Mouse (Mus musculus) heart, postnatal 0 days (tissue): ENCODE data around the gene Spock1. TPM values are rescaled to one million over a fixed set of nuclear protein-coding genes. Genes with fewer than 3 reads are reported as not detected.

ENCODE experiments used
- ATAC-seq: fragments of 200-750 bp; cut with Nextera tagmentation; 2 replicates; pipeline ENCODE4 v1.8.0; 2017; ENCODE audit warnings: low read depth, moderate number of reproducible peaks, moderate library complexity; ENCODE audit not compliant: insufficient read depth
- DNase-seq: peaks from one replicate; pipeline ENCODE4 v3.0.0-alpha.2; 2016; ENCODE audit warnings: low spot score
- H3K27ac ChIP-seq: fragments of 300-500 bp; sonication (generic); 2 replicates; pipeline ENCODE4 v1.5.1; 2014; ENCODE audit warnings: low read depth, mild to moderate bottlenecking
- H3K27me3 ChIP-seq: fragments of 300-500 bp; sonication (generic); 2 replicates; pipeline ENCODE4 v1.6.1; 2014; ENCODE audit warnings: low read length, mixed read lengths; ENCODE audit not compliant: control insufficient read depth, insufficient read depth
- H3K36me3 ChIP-seq: fragments of 300-500 bp; sonication (generic); replicated peaks from 2 replicates; pipeline ENCODE4 v1.6.1; 2014; ENCODE audit warnings: low read length, mixed read lengths; ENCODE audit not compliant: control insufficient read depth, insufficient read depth
- H3K4me1 ChIP-seq: fragments of 300-500 bp; sonication (generic); 2 replicates; pipeline ENCODE4 v1.6.1; 2014; ENCODE audit warnings: antibody characterized with exemption; ENCODE audit not compliant: control insufficient read depth, insufficient read depth
- H3K4me2 ChIP-seq: fragments of 300-500 bp; sonication (generic); 2 replicates; pipeline ENCODE4 v1.6.1; 2014; ENCODE audit warnings: low read depth, mild to moderate bottlenecking, low read length, moderate library complexity
- H3K4me3 ChIP-seq: fragments of 300-500 bp; sonication (generic); 2 replicates; pipeline ENCODE4 v1.5.1; 2014; ENCODE audit warnings: low read depth, low read length
- H3K9ac ChIP-seq: fragments of 300-500 bp; sonication (generic); replicated peaks from 2 replicates; pipeline ENCODE4 v1.6.1; 2014; ENCODE audit warnings: low read depth, low read length, mixed read lengths
- H3K9me3 ChIP-seq: fragments of 300-500 bp; sonication (generic); replicated peaks from 2 replicates; pipeline ENCODE4 v1.6.1; 2016; ENCODE audit warnings: low read length; ENCODE audit not compliant: control insufficient read depth
- CTCF ChIP-seq: IDR thresholded peaks from 2 replicates; pipeline ENCODE4 v1.5.1; 2016; ENCODE audit warnings: antibody characterized with exemption, control low read depth, low read depth
- EP300 ChIP-seq: IDR thresholded peaks from 2 replicates; pipeline ENCODE4 v1.6.1; 2016; ENCODE audit warnings: antibody characterized with exemption, low read depth
- WGBS: fragments of 180-500 bp; shearing (Covaris S2); extraction: QIAGEN DNeasy Blood & Tissue Kit; methylation state at CpG from one replicate; pipeline ENCODE4 v1.1.7; 2014; 5-methylcytosine and 5-hydroxymethylcytosine counted together
- polyA plus RNA-seq: library from polyadenylated mRNA; unstranded; fragments of >200 nt; fragmentation: Nextera tagmentation; extraction: Ambion mirVana; gene quantifications from 2 replicates; pipeline ENCODE4 v1.2.1, GENCODE M21; 2015
- total RNA-seq: library from RNA; depleted of rRNA; stranded (reverse); fragments of >200 nt; gene quantifications from 2 replicates; pipeline ENCODE4 v1.2.3, GENCODE M21; 2014; ENCODE audit warnings: low replicate concordance

The Spock1 gene
- total and polyA plus RNA-seq, 2 experiments from 2014 or later, result 0.20 to 0.23 TPM

DNA sequence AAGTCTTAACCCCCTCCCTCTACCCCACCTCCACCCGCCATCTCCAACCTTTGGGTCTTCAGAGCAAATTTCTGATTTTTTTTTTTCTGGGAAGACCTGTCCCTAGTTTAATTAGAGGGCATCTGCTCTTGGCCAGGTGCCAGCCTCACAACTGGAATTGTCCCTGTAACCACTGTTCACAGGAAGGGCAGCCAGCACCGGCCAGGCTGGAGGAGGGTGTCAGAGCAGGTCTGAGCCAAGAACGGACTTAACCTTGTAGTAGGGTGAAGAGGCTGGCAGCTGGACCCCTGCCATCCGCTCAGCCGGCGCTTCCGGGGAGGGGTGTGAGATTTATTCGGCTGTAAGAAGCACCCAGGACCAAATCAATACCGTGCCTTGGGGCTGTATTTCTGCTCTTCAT lies 3.0 kb upstream of the Spock1 start:
- DNase-seq (peak; percentile 20), ATAC-seq (peak; percentile 76)
- no peaks in the 10 kb centered on the region for H3K9me3 ChIP-seq
- no peak for TF ChIP-seq EP300
- TF ChIP-seq CTCF, result no peak
- H3K36me3 ChIP-seq, result no peaks in the 10 kb centered on the region
- peak overlapping the region; percentile 56 for H3K27ac ChIP-seq
- no peak overlapping the region for H3K9ac ChIP-seq
- no peaks in the 10 kb centered on the region for H3K4me1 ChIP-seq
- WGBS, result 34% methylated on average over 9 of the region's 9 CpGs
- H3K27me3 ChIP-seq, result peaks cover 26% of the 10 kb centered on the region
- H3K4me3 ChIP-seq, result no peak overlapping the region
- H3K4me2 ChIP-seq, result no peak overlapping the region

- DNase-seq (no peak), ATAC-seq (peak; percentile 16; the same call in 1 of the 2 replicates)
- Histone ChIP-seq H3K4me1 (no peaks in the 10 kb centered on the region), H3K27ac (no peak overlapping the region), H3K9me3 (no peaks in the 10 kb centered on the region), H3K36me3 (no peaks in the 10 kb centered on the region), H3K4me2 (peak overlapping the region; percentile 51), H3K4me3 (peak overlapping the region; percentile 29), H3K9ac (no peak overlapping the region), H3K27me3 (peaks cover 26% of the 10 kb centered on the region)
- TF ChIP-seq CTCF (no peak), EP300 (no peak)
- WGBS, result 7% methylated on average over 56 of the region's 60 CpGs
Observed at GRCm38 (mm10) chr13:57907428-57908265, 485 bp downstream of the Spock1 start.

DNA sequence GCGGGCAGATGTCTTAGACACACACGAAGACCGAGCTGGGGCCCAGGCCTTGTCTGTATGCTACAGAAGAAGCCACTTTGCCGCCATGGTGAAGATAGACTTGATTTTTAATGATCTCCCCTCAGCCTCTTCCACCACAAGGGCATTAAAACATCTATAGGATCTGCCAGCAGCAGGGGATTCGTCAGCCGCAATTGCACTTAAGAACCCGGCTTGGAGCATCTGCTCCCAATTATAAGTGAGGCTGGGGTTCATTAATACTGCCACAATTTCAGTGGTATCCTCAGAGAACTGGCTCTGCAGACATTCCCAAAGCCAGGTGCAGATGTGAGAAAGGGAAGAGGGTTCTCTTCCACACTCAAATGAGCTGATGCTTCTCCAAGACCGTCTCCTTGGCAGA lies 13.5 kb downstream of the Spock1 start:
- 79% methylated on average over 8 of the region's 8 CpGs for WGBS
- Histone ChIP-seq H3K36me3 (no peaks in the 10 kb centered on the region), H3K4me1 (no peaks in the 10 kb centered on the region), H3K9me3 (peaks cover 3% of the 10 kb centered on the region; the same call in 1 of the 2 replicates), H3K27me3 (0 out of 2 replicates have a peak, but pooled peaks cover 11% of the 10 kb centered on the region), H3K27ac (no peak overlapping the region), H3K4me3 (no peak overlapping the region), H3K4me2 (no peak overlapping the region), H3K9ac (no peak overlapping the region)
- TF ChIP-seq CTCF (no peak), EP300 (no peak)
- DNase-seq (no peak), ATAC-seq (no peak)

- Histone ChIP-seq H3K27me3 (0 out of 2 replicates have a peak, but pooled peaks cover 11% of the 10 kb centered on the region), H3K4me2 (no peak overlapping the region)
Observed at GRCm38 (mm10) chr13:57889708-57890107, 18.4 kb downstream of the Spock1 start.

GRCm38 (mm10) chr13:57889050-57889449 lies 19.1 kb downstream of the Spock1 start:
- Histone ChIP-seq H3K27ac (no peak overlapping the region), H3K27me3 (0 out of 2 replicates have a peak, but pooled peaks cover 11% of the 10 kb centered on the region), H3K4me1 (no peaks in the 10 kb centered on the region), H3K9me3 (no peaks in the 10 kb centered on the region), H3K9ac (no peak overlapping the region), H3K36me3 (no peaks in the 10 kb centered on the region), H3K4me3 (no peak overlapping the region), H3K4me2 (no peak overlapping the region)
- ATAC-seq, result no peak
- no peak for DNase-seq
- 7% methylated on average over 6 of the region's 6 CpGs for WGBS
- TF ChIP-seq EP300 (no peak), CTCF (no peak)

More at GRCm38 (mm10) chr13:57889708-57890107, 18.4 kb downstream of the Spock1 start:
- H3K9ac ChIP-seq, result no peak overlapping the region
- TF ChIP-seq CTCF (no peak), EP300 (no peak)
- H3K27ac ChIP-seq, result no peak overlapping the region
- no peaks in the 10 kb centered on the region for H3K4me1 ChIP-seq
- H3K9me3 ChIP-seq, result no peaks in the 10 kb centered on the region
- WGBS, result 43% methylated on average over 9 of the region's 9 CpGs
- no peak overlapping the region for H3K4me3 ChIP-seq
- ATAC-seq, result no peak
- no peaks in the 10 kb centered on the region for H3K36me3 ChIP-seq
- DNase-seq, result no peak

DNA sequence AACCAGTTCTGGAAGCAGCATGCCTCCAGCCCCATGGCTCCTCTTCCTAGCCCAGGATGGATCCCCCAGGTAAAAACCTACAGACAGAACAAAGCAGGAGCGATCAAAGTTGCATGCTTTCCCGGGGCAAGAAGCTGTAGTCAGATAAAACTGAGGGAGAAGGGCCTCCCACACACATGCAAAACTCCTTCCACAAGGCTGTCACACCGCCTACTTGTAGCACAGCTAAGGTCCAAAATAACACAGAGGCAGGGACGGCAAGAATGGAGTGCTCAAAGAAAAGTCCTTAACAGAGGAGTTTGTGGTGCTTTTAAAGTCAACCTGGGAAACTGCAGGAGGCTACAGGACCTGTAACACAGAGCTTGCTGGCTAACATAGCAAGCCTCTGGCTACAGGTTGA lies 28.3 kb downstream of the Spock1 start:
- 45% methylated on average over 4 of the region's 4 CpGs for WGBS

More for the DNA sequence above, 28.3 kb downstream of the Spock1 start:
- Histone ChIP-seq H3K9ac (no peak overlapping the region), H3K4me1 (no peaks in the 10 kb centered on the region), H3K36me3 (no peaks in the 10 kb centered on the region), H3K9me3 (no peaks in the 10 kb centered on the region), H3K4me3 (no peak overlapping the region), H3K4me2 (no peak overlapping the region), H3K27ac (no peak overlapping the region), H3K27me3 (no peaks in the 10 kb centered on the region)
- DNase-seq (no peak), ATAC-seq (no peak)
- TF ChIP-seq CTCF (no peak), EP300 (no peak)
